Mouse (Mus musculus) liver, embryonic 14.5 days (tissue): ENCODE data around the gene Glg1.

Experiments
- CTCF ChIP-seq: IDR thresholded peaks from 2 replicates; pipeline ENCODE4 v1.5.1; 2016; ENCODE audit warnings: antibody characterized with exemption, low read depth, control low read depth
- EP300 ChIP-seq: IDR thresholded peaks from 2 replicates; pipeline ENCODE4 v1.6.1; 2016; ENCODE audit warnings: antibody characterized with exemption, low read depth

DNA sequence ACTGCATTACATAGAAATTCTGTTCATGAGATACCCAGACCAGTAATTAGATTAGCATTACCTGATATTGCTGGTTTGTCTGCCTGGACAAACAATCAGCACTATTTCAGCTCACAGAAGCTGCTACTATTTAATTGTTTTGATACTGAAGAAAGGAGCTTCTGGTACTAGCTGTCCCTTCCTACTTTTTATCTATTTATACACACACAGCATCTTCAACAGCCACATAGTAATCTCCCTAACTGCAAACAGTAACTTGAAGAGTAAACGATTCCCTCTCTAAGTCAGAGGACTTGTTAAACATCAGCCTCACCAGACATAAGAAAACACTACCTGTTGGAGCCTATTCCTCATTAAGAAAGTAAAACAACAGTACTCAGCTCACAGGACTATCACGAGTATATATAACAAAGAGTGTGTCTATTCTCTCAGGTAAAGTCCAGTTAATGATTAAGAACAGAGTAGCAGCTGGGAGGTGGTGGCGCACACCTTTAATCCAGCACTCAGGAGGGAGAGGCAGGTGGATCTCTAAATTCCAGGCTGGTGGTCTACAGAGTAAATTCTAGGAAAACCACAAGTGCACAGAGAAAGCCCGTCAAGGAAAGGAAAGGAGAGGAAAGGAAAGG, 6.4 kb downstream of the Glg1 start:
- no peak for TF ChIP-seq CTCF
- TF ChIP-seq EP300: peak; percentile 79
